Mouse (Mus musculus): Measurements from ENCODE around the gene Msln.

DNA sequence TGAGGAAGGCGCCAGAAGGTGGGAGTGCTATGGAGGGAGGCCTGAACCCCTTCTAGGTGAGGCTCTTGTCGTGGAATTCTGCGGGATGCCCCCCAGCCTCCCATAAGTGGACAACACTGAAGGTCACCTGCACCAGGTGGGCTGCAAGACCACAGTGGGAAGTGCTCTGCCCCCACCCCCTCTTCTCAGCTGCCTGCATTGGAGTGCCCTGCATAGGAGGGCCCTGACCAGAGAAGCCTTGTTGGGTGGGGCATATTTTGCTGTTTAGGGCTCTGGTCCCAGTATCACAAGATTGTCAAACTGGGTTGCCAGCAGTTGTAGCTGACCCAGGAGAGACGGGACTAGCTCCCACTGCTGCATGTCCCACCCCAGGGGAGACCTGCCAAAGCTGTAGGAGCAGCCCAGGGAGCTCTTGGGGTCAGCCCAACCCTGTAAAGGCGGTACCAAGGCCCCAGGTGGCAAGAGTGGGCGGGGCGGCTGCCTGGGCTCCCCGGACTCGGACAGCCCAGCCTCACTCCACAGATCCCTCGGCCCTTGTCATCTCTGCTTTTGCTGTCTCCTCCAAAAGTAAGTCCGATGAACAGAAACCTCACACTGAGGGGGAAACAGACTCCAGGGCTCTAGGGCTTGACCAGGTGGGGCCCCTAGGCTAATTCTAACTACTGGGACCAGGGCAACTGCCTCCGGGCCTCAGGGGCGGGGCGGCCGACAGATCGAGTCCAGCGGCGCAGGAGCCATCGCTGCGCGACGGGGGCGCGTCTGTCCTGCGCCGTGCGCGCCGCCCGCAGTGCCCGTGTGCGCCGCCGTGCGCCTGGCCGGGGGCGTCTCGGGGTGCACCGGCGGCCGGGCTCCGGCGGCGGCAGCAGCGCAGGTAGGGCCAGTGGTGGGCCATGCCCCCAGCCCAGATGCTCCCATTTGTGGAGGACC is 37.2 kb downstream of the Msln start, which contains the start of gene Gng13:
- TF ChIP-seq CTCF (IDR thresholded peaks at IDR 0.05; ENCODE audit: control insufficient read depth, insufficient read depth, insufficient replicate concordance, low read depth, low read length) (no peak), POLR2A (IDR thresholded peaks at IDR 0.05; ENCODE audit: control insufficient read depth, low read depth, low read length) (no peak)

All from testis, adult 2 months (tissue).